Mouse (Mus musculus): ENCODE measurements around the gene Cavin1. TPM values are rescaled to one million over a fixed set of nuclear protein-coding genes. Genes with fewer than 3 reads are reported as not detected.

Cavin1 gene
- polyA plus RNA-seq, 1 experiment from 2014 or later = 191 TPM

- Histone ChIP-seq H3K4me3 (ENCODE audit: low read depth, low read length) (peak overlapping the region; percentile 77), H3K9me3 (ENCODE audit: control insufficient read depth) (no peaks in the 10 kb centered on the region), H3K27me3 (replicated peaks; ENCODE audit: control insufficient read depth, insufficient read depth, low read length) (0 out of 2 replicates have a peak, but pooled peaks cover 10% of the 10 kb centered on the region), H3K9ac (ENCODE audit: low read depth, low read length) (0 out of 2 replicates have a peak overlapping the region, but pooled peaks have one; percentile 78), H3K36me3 (ENCODE audit: control insufficient read depth, insufficient read depth) (no peaks in the 10 kb centered on the region; the same call in 1 of the 2 replicates), H3K4me2 (replicated peaks; ENCODE audit: low read depth) (peak overlapping the region; percentile 90), H3K27ac (ENCODE audit: low read depth, low read length) (no peak overlapping the region), H3K4me1 (replicated peaks; ENCODE audit: control insufficient read depth, insufficient read depth, low read length) (0 out of 2 replicates have a peak, but pooled peaks cover 4% of the 10 kb centered on the region)
- WGBS = 79% methylated on average over 5 of the region's 5 CpGs
- ATAC-seq = no peak
- no peak for TF ChIP-seq CTCF (IDR thresholded peaks at IDR 0.05; ENCODE audit: low read depth)
Observed at GRCm38 (mm10) chr11:100967881-100968420, 2.7 kb downstream of the Cavin1 start.

GRCm38 (mm10) chr11:100967376-100967775 lies 3.3 kb downstream of the Cavin1 start:
- 52% methylated on average over 5 of the region's 5 CpGs for WGBS
- peak overlapping the region; percentile 77 for H3K4me3 ChIP-seq (ENCODE audit: low read depth, low read length)
- H3K36me3 ChIP-seq (ENCODE audit: control insufficient read depth, insufficient read depth) = no peaks in the 10 kb centered on the region; the same call in 1 of the 2 replicates
- H3K4me2 ChIP-seq (replicated peaks; ENCODE audit: low read depth) = peak overlapping the region; percentile 90
- no peak for ATAC-seq
- no peaks in the 10 kb centered on the region for H3K9me3 ChIP-seq (ENCODE audit: control insufficient read depth)
- H3K9ac ChIP-seq (ENCODE audit: low read depth, low read length) = 0 out of 2 replicates have a peak overlapping the region, but pooled peaks have one; percentile 1
- TF ChIP-seq CTCF (IDR thresholded peaks at IDR 0.05; ENCODE audit: low read depth) = no peak
- H3K27me3 ChIP-seq (replicated peaks; ENCODE audit: control insufficient read depth, insufficient read depth, low read length) = 0 out of 2 replicates have a peak, but pooled peaks cover 10% of the 10 kb centered on the region
- H3K4me1 ChIP-seq (replicated peaks; ENCODE audit: control insufficient read depth, insufficient read depth, low read length) = 0 out of 2 replicates have a peak, but pooled peaks cover 4% of the 10 kb centered on the region
- no peak overlapping the region for H3K27ac ChIP-seq (ENCODE audit: low read depth, low read length)

DNA sequence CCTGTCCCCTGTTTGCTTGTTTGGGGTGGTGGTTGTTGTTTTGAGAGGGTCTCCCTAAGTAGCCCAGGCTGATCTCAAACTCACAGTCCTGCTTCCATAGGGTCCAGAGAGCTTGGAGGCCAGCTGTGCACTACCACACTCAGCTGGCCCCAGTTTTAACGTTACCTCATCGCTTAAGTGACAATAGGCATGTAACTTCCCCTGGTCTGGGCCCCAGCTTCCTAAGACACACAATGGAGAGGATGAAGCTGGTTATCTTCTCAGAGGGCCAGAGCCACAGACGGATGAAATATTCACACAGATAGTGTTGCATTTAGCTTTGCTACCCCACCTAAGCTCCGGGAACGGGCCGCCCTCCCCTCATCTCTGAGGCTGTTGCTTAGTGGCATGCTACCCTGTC lies 4.9 kb downstream of the Cavin1 start:
- TF ChIP-seq CTCF (IDR thresholded peaks at IDR 0.05; ENCODE audit: low read depth) = no peak
- Histone ChIP-seq H3K9ac (ENCODE audit: low read depth, low read length) (no peak overlapping the region), H3K4me2 (replicated peaks; ENCODE audit: low read depth) (no peak overlapping the region; the same call in 1 of the 2 replicates)

GRCm38 (mm10) chr11:100964901-100965542 lies 5.7 kb downstream of the Cavin1 start:
- WGBS = 88% methylated on average over 6 of the region's 6 CpGs
- Histone ChIP-seq H3K4me2 (replicated peaks; ENCODE audit: low read depth) (peak overlapping the region; percentile 1; the same call in 1 of the 2 replicates), H3K9me3 (ENCODE audit: control insufficient read depth) (no peaks in the 10 kb centered on the region), H3K4me1 (replicated peaks; ENCODE audit: control insufficient read depth, insufficient read depth, low read length) (0 out of 2 replicates have a peak, but pooled peaks cover 4% of the 10 kb centered on the region), H3K27me3 (replicated peaks; ENCODE audit: control insufficient read depth, insufficient read depth, low read length) (0 out of 2 replicates have a peak, but pooled peaks cover 3% of the 10 kb centered on the region), H3K9ac (ENCODE audit: low read depth, low read length) (no peak overlapping the region), H3K27ac (ENCODE audit: low read depth, low read length) (no peak overlapping the region), H3K36me3 (ENCODE audit: control insufficient read depth, insufficient read depth) (no peaks in the 10 kb centered on the region; the same call in 1 of the 2 replicates), H3K4me3 (ENCODE audit: low read depth, low read length) (no peak overlapping the region)
- ATAC-seq = no peak
- no peak for TF ChIP-seq CTCF (IDR thresholded peaks at IDR 0.05; ENCODE audit: low read depth)

More for the DNA sequence above, 4.9 kb downstream of the Cavin1 start:
- 68% methylated on average over 6 of the region's 6 CpGs for WGBS
- Histone ChIP-seq H3K4me1 (replicated peaks; ENCODE audit: control insufficient read depth, insufficient read depth, low read length) (0 out of 2 replicates have a peak, but pooled peaks cover 4% of the 10 kb centered on the region), H3K4me3 (ENCODE audit: low read depth, low read length) (no peak overlapping the region), H3K27ac (ENCODE audit: low read depth, low read length) (no peak overlapping the region), H3K27me3 (replicated peaks; ENCODE audit: control insufficient read depth, insufficient read depth, low read length) (0 out of 2 replicates have a peak, but pooled peaks cover 3% of the 10 kb centered on the region), H3K9me3 (ENCODE audit: control insufficient read depth) (no peaks in the 10 kb centered on the region), H3K36me3 (ENCODE audit: control insufficient read depth, insufficient read depth) (no peaks in the 10 kb centered on the region; the same call in 1 of the 2 replicates)
- no peak for ATAC-seq

- no peaks in the 10 kb centered on the region; the same call in 1 of the 2 replicates for H3K36me3 ChIP-seq (ENCODE audit: control insufficient read depth, insufficient read depth)
- no peaks in the 10 kb centered on the region for H3K9me3 ChIP-seq (ENCODE audit: control insufficient read depth)
- 80% methylated on average over 7 of the region's 7 CpGs for WGBS
- no peak overlapping the region for H3K27ac ChIP-seq (ENCODE audit: low read depth, low read length)
- H3K4me1 ChIP-seq (replicated peaks; ENCODE audit: control insufficient read depth, insufficient read depth, low read length) = peaks cover 6% of the 10 kb centered on the region; the same call in 1 of the 2 replicates
- no peak overlapping the region for H3K4me3 ChIP-seq (ENCODE audit: low read depth, low read length)
- no peak for ATAC-seq
- H3K9ac ChIP-seq (ENCODE audit: low read depth, low read length) = no peak overlapping the region
- TF ChIP-seq CTCF (IDR thresholded peaks at IDR 0.05; ENCODE audit: low read depth) = no peak
- peaks cover 1% of the 10 kb centered on the region; the same call in 1 of the 2 replicates for H3K27me3 ChIP-seq (replicated peaks; ENCODE audit: control insufficient read depth, insufficient read depth, low read length)
- 0 out of 2 replicates have a peak overlapping the region, but pooled peaks have one; percentile 3 for H3K4me2 ChIP-seq (replicated peaks; ENCODE audit: low read depth)
Observed at GRCm38 (mm10) chr11:100964180-100964579, 6.5 kb downstream of the Cavin1 start.

GRCm38 (mm10) chr11:100963647-100964046 lies 7.0 kb downstream of the Cavin1 start:
- TF ChIP-seq CTCF (IDR thresholded peaks at IDR 0.05; ENCODE audit: low read depth) = no peak
- no peaks in the 10 kb centered on the region for H3K9me3 ChIP-seq (ENCODE audit: control insufficient read depth)
- H3K27me3 ChIP-seq (replicated peaks; ENCODE audit: control insufficient read depth, insufficient read depth, low read length) = peaks cover 6% of the 10 kb centered on the region; the same call in 1 of the 2 replicates
- no peak overlapping the region for H3K27ac ChIP-seq (ENCODE audit: low read depth, low read length)
- no peak overlapping the region for H3K4me2 ChIP-seq (replicated peaks; ENCODE audit: low read depth)
- H3K9ac ChIP-seq (ENCODE audit: low read depth, low read length) = no peak overlapping the region
- H3K4me3 ChIP-seq (ENCODE audit: low read depth, low read length) = no peak overlapping the region
- 66% methylated on average over 9 of the region's 9 CpGs for WGBS
- no peak for ATAC-seq
- H3K36me3 ChIP-seq (ENCODE audit: control insufficient read depth, insufficient read depth) = peaks cover 2% of the 10 kb centered on the region; the same call in 1 of the 2 replicates
- H3K4me1 ChIP-seq (replicated peaks; ENCODE audit: control insufficient read depth, insufficient read depth, low read length) = peaks cover 11% of the 10 kb centered on the region; the same call in 1 of the 2 replicates
